Mouse (Mus musculus) small intestine, adult 10 weeks (tissue): ENCODE results near the gene Duoxa2. TPM values are rescaled to one million over a fixed set of nuclear protein-coding genes. Genes with fewer than 3 reads are reported as not detected.

Experiments
- polyA plus RNA-seq: library from polyadenylated mRNA; stranded (reverse); fragments of 350-450 nt; fragmentation: Illumina TruSeq; extraction: RNeasy Lipid Tissue Mini Kit (QIAGEN cat#74804); gene quantifications from one replicate; pipeline ENCODE4 v1.2.3, GENCODE M21; 2014; ENCODE audit warnings: low replicate concordance

Gene Duoxa2
- polyA plus RNA-seq: not detected

GRCm38 (mm10) chr2:122298596-122299490 lies at the start of gene Duoxa2:
Gene Duoxa2 (plus strand): TSS chr2:122298900.

GRCm38 (mm10) chr2:122298096-122298499 lies 602 bp upstream of the Duoxa2 start, which contains the start of gene Duox2:
Gene Duox2 (minus strand): TSS chr2:122298449.

GRCm38 (mm10) chr2:122313536-122313935 lies 14.8 kb downstream of the Duoxa2 start, which contains the start of gene Duoxa1:
Gene Duoxa1 (minus strand): TSS chr2:122313730.

GRCm38 (mm10) chr2:122315372-122315771 lies 16.7 kb downstream of the Duoxa2 start, which contains the start of gene Duox1:
Gene Duox1 (plus strand): TSS chr2:122315672.

Other genes starting within 250 kb of the Duoxa2 start
- 5.3 TPM for gene Spg11, start 180.5 kb upstream of the Duoxa2 start, polyA plus RNA-seq
- gene B2m, start 151.2 kb upstream of the Duoxa2 start, polyA plus RNA-seq: 14,089 TPM
- 0.22 TPM for gene Trim69, start 138.2 kb upstream of the Duoxa2 start, polyA plus RNA-seq
- not detected for gene Patl2, start 112.7 kb upstream of the Duoxa2 start, polyA plus RNA-seq
- gene Terb2, start 112.6 kb upstream of the Duoxa2 start, polyA plus RNA-seq: not detected
- gene Sord, start 64.2 kb upstream of the Duoxa2 start, polyA plus RNA-seq: 211 TPM
- gene Duox2, start 451 bp upstream of the Duoxa2 start, polyA plus RNA-seq: 0.26 TPM
- not detected for gene Duoxa1, start 14.8 kb downstream of the Duoxa2 start, polyA plus RNA-seq
- not detected for gene Duox1, start 16.8 kb downstream of the Duoxa2 start, polyA plus RNA-seq
- gene Shf, start 70.3 kb downstream of the Duoxa2 start, polyA plus RNA-seq: not detected
- 154 TPM for gene Slc28a2, start 127.6 kb downstream of the Duoxa2 start, polyA plus RNA-seq
- gene Gm14085, start 186.0 kb downstream of the Duoxa2 start, polyA plus RNA-seq: 0.15 TPM